Mouse (Mus musculus) liver, postnatal 0 days (tissue): Measurements from ENCODE around the gene Bri3bp. TPM values are rescaled to one million over a fixed set of nuclear protein-coding genes. Genes with fewer than 3 reads are reported as not detected.

Experiments
- ATAC-seq: fragments of 200-750 bp; cut with Nextera tagmentation; 2 replicates; pipeline ENCODE4 v1.8.0; 2017; ENCODE audit warnings: mild to moderate bottlenecking, moderate library complexity
- DNase-seq: peaks from one replicate; pipeline ENCODE4 v3.0.0-alpha.2; 2016
- H3K27ac ChIP-seq: fragments of 300-500 bp; sonication (generic); 2 replicates; pipeline ENCODE4 v1.5.1; 2014; ENCODE audit warnings: antibody characterized with exemption, moderate library complexity, mild to moderate bottlenecking, low read depth
- H3K27me3 ChIP-seq: fragments of 300-500 bp; sonication (generic); 2 replicates; pipeline ENCODE4 v1.6.1; 2014; ENCODE audit warnings: low read length, control low read depth, mixed read lengths; ENCODE audit not compliant: insufficient read depth
- H3K36me3 ChIP-seq: fragments of 300-500 bp; sonication (generic); replicated peaks from 2 replicates; pipeline ENCODE4 v1.6.1; 2014; ENCODE audit warnings: mild to moderate bottlenecking, control low read depth, low read length, moderate library complexity, mixed read lengths; ENCODE audit not compliant: insufficient read depth
- H3K4me1 ChIP-seq: fragments of 300-500 bp; sonication (generic); 2 replicates; pipeline ENCODE4 v1.6.1; 2014; ENCODE audit warnings: antibody characterized with exemption, mild to moderate bottlenecking, control low read depth; ENCODE audit not compliant: insufficient read depth
- H3K4me2 ChIP-seq: fragments of 300-500 bp; sonication (generic); 2 replicates; pipeline ENCODE4 v1.6.1; 2014; ENCODE audit warnings: low read depth, mild to moderate bottlenecking, low read length, moderate library complexity, mixed read lengths
- H3K4me3 ChIP-seq: fragments of 300-500 bp; sonication (generic); 2 replicates; pipeline ENCODE4 v1.5.1; 2014; ENCODE audit warnings: low read depth, low read length
- H3K9ac ChIP-seq: fragments of 300-500 bp; sonication (generic); replicated peaks from 2 replicates; pipeline ENCODE4 v1.6.1; 2014; ENCODE audit warnings: mild to moderate bottlenecking, moderate library complexity
- H3K9me3 ChIP-seq: fragments of 300-500 bp; sonication (generic); 2 replicates; pipeline ENCODE4 v1.6.1; 2016; ENCODE audit warnings: mild to moderate bottlenecking, control low read depth, low read length, mixed read lengths
- CTCF ChIP-seq: sonication (generic); IDR thresholded peaks from 2 replicates; pipeline ENCODE4 v1.5.1; 2016; ENCODE audit warnings: antibody characterized with exemption, low read depth
- EP300 ChIP-seq: IDR thresholded peaks from 2 replicates; pipeline ENCODE4 v1.6.1; 2016; ENCODE audit warnings: antibody characterized with exemption, low read depth, mild to moderate bottlenecking
- WGBS: fragments of 180-500 bp; shearing (Covaris S2); extraction: QIAGEN DNeasy Blood & Tissue Kit; methylation state at CpG from one replicate; pipeline ENCODE4 v1.1.7; 2014; ENCODE audit not compliant: insufficient replicate concordance; 5-methylcytosine and 5-hydroxymethylcytosine counted together
- polyA plus RNA-seq: library from polyadenylated mRNA; unstranded; fragments of >200 nt; fragmentation: Nextera tagmentation; extraction: Ambion mirVana; gene quantifications from 2 replicates; pipeline ENCODE4 v1.2.1, GENCODE M21; 2015

Gene Bri3bp
- polyA plus RNA-seq, 1 experiment from 2014 or later: 20.9 TPM

GRCm38 (mm10) chr5:125491107-125491506 is 49.7 kb downstream of the Bri3bp start:
- no peak overlapping the region for H3K27ac ChIP-seq
- DNase-seq: no peak
- H3K9me3 ChIP-seq: no peaks in the 10 kb centered on the region
- ATAC-seq: no peak
- no peak overlapping the region for H3K9ac ChIP-seq
- H3K36me3 ChIP-seq: peaks cover 30% of the 10 kb centered on the region
- TF ChIP-seq EP300 (no peak), CTCF (no peak)
- no peak overlapping the region for H3K4me2 ChIP-seq
- 81% methylated on average over 10 of the region's 10 CpGs for WGBS
- H3K4me3 ChIP-seq: no peak overlapping the region
- H3K27me3 ChIP-seq: no peaks in the 10 kb centered on the region
- H3K4me1 ChIP-seq: no peaks in the 10 kb centered on the region

GRCm38 (mm10) chr5:125492379-125493092 is 51.2 kb downstream of the Bri3bp start:
- Histone ChIP-seq H3K4me3 (no peak overlapping the region), H3K9ac (no peak overlapping the region), H3K27ac (no peak overlapping the region), H3K36me3 (peaks cover 27% of the 10 kb centered on the region), H3K27me3 (no peaks in the 10 kb centered on the region), H3K4me1 (no peaks in the 10 kb centered on the region), H3K4me2 (no peak overlapping the region), H3K9me3 (no peaks in the 10 kb centered on the region)
- TF ChIP-seq CTCF (no peak), EP300 (no peak)
- ATAC-seq (no peak), DNase-seq (no peak)
- WGBS: 79% methylated on average over 17 of the region's 17 CpGs

DNA sequence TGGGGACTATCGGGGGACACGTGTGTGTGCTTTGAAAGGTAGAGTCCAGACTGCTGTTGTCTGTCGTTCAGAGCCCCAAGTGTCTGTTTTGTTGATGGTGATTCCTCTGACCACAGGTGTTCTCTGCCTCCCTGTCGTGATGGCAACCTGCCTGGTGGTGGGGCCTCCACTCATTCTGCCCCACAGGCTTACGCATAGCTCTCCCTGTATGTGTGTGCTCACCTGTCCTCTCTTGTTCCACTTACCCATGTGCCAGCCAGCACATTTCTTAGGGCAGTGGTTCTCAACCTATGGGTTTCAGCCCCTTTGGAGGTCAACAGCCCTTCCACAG is 51.7 kb downstream of the Bri3bp start:
- 73% methylated on average over 5 of the region's 5 CpGs for WGBS
- Histone ChIP-seq H3K4me3 (no peak overlapping the region), H3K4me1 (no peaks in the 10 kb centered on the region), H3K9ac (no peak overlapping the region), H3K4me2 (no peak overlapping the region), H3K36me3 (peaks cover 27% of the 10 kb centered on the region), H3K9me3 (no peaks in the 10 kb centered on the region), H3K27me3 (no peaks in the 10 kb centered on the region), H3K27ac (no peak overlapping the region)
- DNase-seq (no peak), ATAC-seq (no peak)
- TF ChIP-seq CTCF (no peak), EP300 (no peak)

GRCm38 (mm10) chr5:125495655-125496054 is 54.3 kb downstream of the Bri3bp start:
- ATAC-seq: no peak
- WGBS: 86% methylated on average over 10 of the region's 10 CpGs

DNA sequence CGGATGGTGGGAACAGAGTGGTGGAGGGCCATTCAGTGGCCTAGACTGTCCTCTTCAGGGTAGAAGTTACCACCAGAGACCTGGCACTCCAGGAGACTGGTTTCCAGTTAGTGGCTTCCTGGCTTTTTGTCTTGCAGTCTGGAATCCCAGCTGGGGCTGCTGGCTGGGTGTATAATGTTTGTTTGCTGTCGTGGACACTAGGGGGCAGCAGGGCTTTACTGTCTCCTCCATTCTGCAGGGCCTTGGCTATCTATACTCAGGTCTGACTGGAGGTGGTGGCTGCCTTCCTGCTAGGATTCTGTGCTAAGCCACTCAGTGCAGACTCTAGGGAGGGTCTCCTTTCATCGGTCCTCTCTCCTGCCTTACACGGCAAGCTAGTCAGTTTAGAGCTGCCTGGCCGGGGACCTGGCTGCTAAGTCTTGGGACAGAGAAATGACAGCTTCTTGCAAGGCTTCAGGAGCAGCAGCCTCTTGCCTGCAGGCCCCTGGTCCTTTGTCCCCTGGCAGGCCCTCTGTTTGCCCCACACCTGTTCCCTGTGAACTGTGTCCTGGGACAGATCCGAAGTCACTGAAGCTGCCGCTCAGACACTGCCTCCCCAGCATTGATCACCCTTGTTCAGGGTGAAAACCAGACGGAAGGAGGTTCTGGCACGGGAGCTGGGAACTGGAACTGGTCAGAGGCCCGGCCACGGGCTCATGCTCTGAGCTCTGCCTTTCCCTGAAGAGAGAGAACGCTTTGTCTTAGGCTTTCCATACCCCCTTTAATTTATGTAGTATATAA is 56.6 kb downstream of the Bri3bp start:
- no peaks in the 10 kb centered on the region for H3K27me3 ChIP-seq
- no peaks in the 10 kb centered on the region for H3K9me3 ChIP-seq
- no peak for ATAC-seq
- 67% methylated on average over 12 of the region's 12 CpGs for WGBS
- H3K9ac ChIP-seq: no peak overlapping the region
- no peak overlapping the region for H3K4me3 ChIP-seq
- no peak overlapping the region for H3K27ac ChIP-seq
- peak; percentile 75 for TF ChIP-seq CTCF
- no peak for TF ChIP-seq EP300
- H3K4me2 ChIP-seq: no peak overlapping the region
- H3K4me1 ChIP-seq: no peaks in the 10 kb centered on the region
- peak; percentile 69 for DNase-seq
- peaks cover 18% of the 10 kb centered on the region; the same call in 1 of the 2 replicates for H3K36me3 ChIP-seq

More at GRCm38 (mm10) chr5:125495655-125496054, 54.3 kb downstream of the Bri3bp start:
- Histone ChIP-seq H3K4me1 (no peaks in the 10 kb centered on the region), H3K36me3 (peaks cover 19% of the 10 kb centered on the region), H3K9me3 (no peaks in the 10 kb centered on the region), H3K27me3 (no peaks in the 10 kb centered on the region), H3K4me3 (no peak overlapping the region), H3K9ac (no peak overlapping the region), H3K4me2 (no peak overlapping the region), H3K27ac (no peak overlapping the region)
- TF ChIP-seq CTCF (no peak), EP300 (no peak)
- no peak for DNase-seq

- Histone ChIP-seq H3K9me3 (no peaks in the 10 kb centered on the region), H3K9ac (no peak overlapping the region), H3K4me1 (no peaks in the 10 kb centered on the region), H3K4me2 (no peak overlapping the region), H3K4me3 (no peak overlapping the region), H3K36me3 (peaks cover 22% of the 10 kb centered on the region; the same call in 1 of the 2 replicates), H3K27me3 (no peaks in the 10 kb centered on the region), H3K27ac (no peak overlapping the region)
- no peak for DNase-seq
- 62% methylated on average over 6 of the region's 6 CpGs for WGBS
- TF ChIP-seq EP300 (no peak), CTCF (no peak)
- ATAC-seq: no peak
Observed at GRCm38 (mm10) chr5:125501505-125501904, 60.1 kb downstream of the Bri3bp start.
